Mouse (Mus musculus): ENCODE measurements at regions not wholly inside any gene's neighbourhood (a gene's known extent, or its start where the extent isn't known, plus 50 kb on each side); places are given as distances from the start of the nearest gene placed in this dataset.

GRCm38 (mm10) chr13:58730500-58731105, 75.8 kb upstream of the Ntrk2 start:
- Histone ChIP-seq H3K4me1 (peaks cover 22% of the 10 kb centered on the region), H3K27ac (0 out of 2 replicates have a peak overlapping the region, but pooled peaks have one; percentile 40), H3K9me3 (no peaks in the 10 kb centered on the region), H3K4me3 (no peak overlapping the region), H3K36me3 (replicated peaks) (no peaks in the 10 kb centered on the region), H3K27me3 (ENCODE audit: poor library complexity, severe bottlenecking) (no peaks in the 10 kb centered on the region)
- no peak for DNase-seq (ENCODE audit: extremely low spot score, low spot score)
- WGBS = 22% methylated on average over 6 of the region's 6 CpGs

- Histone ChIP-seq H3K27ac (no peak overlapping the region), H3K9me3 (no peaks in the 10 kb centered on the region), H3K4me1 (peaks cover 18% of the 10 kb centered on the region), H3K27me3 (ENCODE audit: poor library complexity, severe bottlenecking) (no peaks in the 10 kb centered on the region), H3K36me3 (replicated peaks) (no peaks in the 10 kb centered on the region), H3K4me3 (no peak overlapping the region)
- DNase-seq (ENCODE audit: extremely low spot score, low spot score) = no peak
- WGBS = 86% methylated on average over 3 of the region's 3 CpGs
These were observed 73.6 kb upstream of the Ntrk2 start for GRCm38 (mm10) chr13:58732776-58733175.

- DNase-seq (ENCODE audit: extremely low spot score, low spot score) = no peak
- H3K36me3 ChIP-seq (replicated peaks) = no peaks in the 10 kb centered on the region
- no peak overlapping the region for H3K27ac ChIP-seq
- H3K4me3 ChIP-seq = no peak overlapping the region
- no peaks in the 10 kb centered on the region for H3K27me3 ChIP-seq (ENCODE audit: poor library complexity, severe bottlenecking)
- WGBS = 88% methylated on average over 6 of the region's 6 CpGs
- no peaks in the 10 kb centered on the region for H3K9me3 ChIP-seq
- peaks cover 18% of the 10 kb centered on the region for H3K4me1 ChIP-seq
These were observed 72.8 kb upstream of the Ntrk2 start for GRCm38 (mm10) chr13:58733615-58734014.

DNA sequence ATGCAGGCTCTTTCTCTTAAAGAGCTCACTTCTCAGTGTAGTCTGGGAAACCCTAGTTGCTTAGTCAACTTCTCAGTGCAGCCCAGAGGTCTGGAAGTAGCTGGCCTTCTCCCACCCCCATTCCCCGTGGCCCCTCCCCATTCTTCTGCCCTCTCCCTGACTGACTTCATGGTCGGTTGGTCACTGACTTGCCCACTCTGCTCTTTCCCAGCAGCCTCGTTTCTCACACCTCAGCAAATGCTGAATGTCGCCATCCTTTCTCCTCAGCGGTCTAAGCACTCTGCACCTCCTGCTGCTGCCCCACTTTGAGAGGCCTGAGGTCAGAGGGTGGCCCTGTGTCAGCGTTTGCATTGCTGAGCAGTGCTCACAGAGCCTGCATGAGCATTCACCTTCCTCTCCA, 70.8 kb upstream of the Ntrk2 start:
- no peaks in the 10 kb centered on the region for H3K27me3 ChIP-seq (ENCODE audit: poor library complexity, severe bottlenecking)
- H3K4me1 ChIP-seq = peaks cover 10% of the 10 kb centered on the region
- WGBS = 17% methylated on average over 6 of the region's 6 CpGs
- H3K27ac ChIP-seq = no peak overlapping the region
- no peak for DNase-seq (ENCODE audit: extremely low spot score, low spot score)
- H3K4me3 ChIP-seq = no peak overlapping the region
- no peaks in the 10 kb centered on the region for H3K36me3 ChIP-seq (replicated peaks)
- no peaks in the 10 kb centered on the region for H3K9me3 ChIP-seq

DNA sequence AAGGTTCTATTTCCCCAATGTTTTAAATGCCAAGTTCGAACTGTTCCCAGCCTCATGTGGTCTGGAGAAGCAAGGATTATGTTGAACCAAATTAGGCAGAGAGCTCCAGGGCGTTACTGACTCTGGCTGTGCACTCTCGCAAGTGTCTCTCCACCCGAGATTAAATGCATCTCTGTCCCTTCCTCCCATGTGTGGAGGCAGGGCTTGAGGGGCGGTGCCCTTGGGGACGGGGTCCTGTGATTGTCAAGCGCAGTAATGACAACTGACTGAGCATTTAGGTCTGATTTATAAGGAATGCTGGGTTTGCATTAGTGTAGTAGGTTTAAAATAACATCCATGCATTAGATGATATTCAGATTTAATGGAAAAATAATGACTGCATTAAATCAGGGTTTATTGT, 65.6 kb upstream of the Ntrk2 start:
- H3K4me1 ChIP-seq = peaks cover 2% of the 10 kb centered on the region

DNA sequence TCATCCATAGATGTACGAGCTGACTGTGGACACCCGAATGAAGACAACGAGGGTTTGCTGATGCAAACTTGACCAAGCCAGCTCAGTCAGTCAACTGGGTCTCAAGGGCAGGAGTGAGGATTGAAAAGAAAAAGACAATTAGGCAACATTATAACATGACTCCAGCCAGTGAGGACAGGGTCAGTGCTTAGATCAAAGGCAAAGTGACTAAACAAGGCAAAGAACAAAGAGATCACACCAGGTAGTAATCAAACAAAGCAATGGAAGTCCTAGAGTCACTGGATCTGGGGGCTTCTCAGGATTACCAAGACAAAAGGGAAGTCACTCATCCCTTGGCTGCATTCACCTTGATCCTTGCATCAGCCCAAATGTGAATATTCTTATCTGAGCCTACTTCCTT, 60.3 kb upstream of the Ntrk2 start:
- no peaks in the 10 kb centered on the region for H3K36me3 ChIP-seq (replicated peaks)
- H3K9me3 ChIP-seq = peaks cover 6% of the 10 kb centered on the region
- H3K27ac ChIP-seq = no peak overlapping the region
- 91% methylated on average over 3 of the region's 3 CpGs for whole genome bisulfite sequencing
- no peaks in the 10 kb centered on the region for H3K4me1 ChIP-seq
- H3K4me3 ChIP-seq = no peak overlapping the region
- no peak for DNase-seq (ENCODE audit: extremely low spot score, low spot score)
- H3K27me3 ChIP-seq (ENCODE audit: poor library complexity, severe bottlenecking) = no peaks in the 10 kb centered on the region

More for the DNA sequence above, 65.6 kb upstream of the Ntrk2 start:
- WGBS = 71% methylated on average over 7 of the region's 7 CpGs
- H3K27me3 ChIP-seq (ENCODE audit: poor library complexity, severe bottlenecking) = no peaks in the 10 kb centered on the region
- DNase-seq (ENCODE audit: extremely low spot score, low spot score) = no peak
- H3K4me3 ChIP-seq = no peak overlapping the region
- H3K36me3 ChIP-seq (replicated peaks) = no peaks in the 10 kb centered on the region
- H3K27ac ChIP-seq = no peak overlapping the region
- peaks cover 6% of the 10 kb centered on the region for H3K9me3 ChIP-seq

DNA sequence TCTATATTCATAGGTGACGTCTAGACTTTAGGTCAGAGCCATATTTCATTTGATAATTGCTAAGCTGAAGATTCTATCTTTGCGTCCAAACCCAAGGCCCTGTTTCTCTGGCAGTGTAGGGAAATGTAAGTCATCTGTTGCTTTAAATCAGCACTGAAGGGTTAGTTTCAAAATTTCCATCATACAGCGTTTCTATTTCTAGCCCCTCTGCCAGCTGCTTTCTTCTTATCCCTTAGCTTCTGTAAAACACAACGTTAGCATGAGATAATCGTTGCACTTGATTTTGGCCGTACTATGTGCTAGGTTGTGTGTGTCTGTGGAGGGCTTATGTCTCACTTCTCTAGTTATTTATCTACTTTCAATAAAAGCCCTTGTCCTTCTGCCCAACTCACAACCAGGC, 58.7 kb upstream of the Ntrk2 start:
- Histone ChIP-seq H3K4me3 (no peak overlapping the region), H3K9me3 (peaks cover 6% of the 10 kb centered on the region), H3K27me3 (ENCODE audit: poor library complexity, severe bottlenecking) (no peaks in the 10 kb centered on the region), H3K27ac (no peak overlapping the region), H3K4me1 (no peaks in the 10 kb centered on the region), H3K36me3 (replicated peaks) (no peaks in the 10 kb centered on the region)
- DNase-seq (ENCODE audit: extremely low spot score, low spot score) = no peak
- WGBS = 92% methylated on average over 6 of the region's 6 CpGs

DNA sequence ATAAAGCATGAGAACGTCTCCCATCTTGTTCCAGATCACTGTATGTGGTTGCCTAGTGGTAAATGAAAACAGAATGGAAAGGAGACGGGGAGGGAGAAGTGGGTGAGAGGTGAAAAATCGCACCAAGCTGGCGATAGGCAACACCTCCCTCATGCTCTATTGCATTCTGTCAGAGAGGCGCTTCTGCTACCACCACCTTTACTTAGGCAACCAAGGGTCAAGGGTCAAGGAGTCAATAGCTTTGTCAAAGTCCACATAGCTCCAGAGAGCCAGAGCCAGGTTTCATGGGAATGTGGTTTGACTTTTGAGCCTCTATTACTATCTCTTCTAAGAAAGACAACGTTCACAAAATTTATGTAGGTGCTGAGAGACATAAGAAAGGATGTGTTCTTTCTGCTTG, 50.2 kb upstream of the Ntrk2 start:
- WGBS = 83% methylated on average over 6 of the region's 6 CpGs
- no peaks in the 10 kb centered on the region for H3K27me3 ChIP-seq (ENCODE audit: poor library complexity, severe bottlenecking)
- no peaks in the 10 kb centered on the region for H3K4me1 ChIP-seq
- DNase-seq (ENCODE audit: extremely low spot score, low spot score) = no peak
- H3K36me3 ChIP-seq (replicated peaks) = no peaks in the 10 kb centered on the region
- H3K4me3 ChIP-seq = no peak overlapping the region
- no peaks in the 10 kb centered on the region for H3K9me3 ChIP-seq
- H3K27ac ChIP-seq = 0 out of 2 replicates have a peak overlapping the region, but pooled peaks have one; percentile 12
